ENCODE assay signal across 23 mouse cellular contexts in genomic region chr5:100622509-100623163, GRCm38 (mm10). TPM values are rescaled to one million over a fixed set of nuclear protein-coding genes. Genes with fewer than 3 reads are reported as not detected.
A peak's percentile ranks its signal among the peaks of the same experiment; 100 is the strongest.
DNase-seq lines count a peak whose midpoint lies in the region; ATAC-seq and TF ChIP-seq lines count a peak whose summit lies in the region.
"Had no signal": no experiment of that assay in that cellular context is flagged by ENCODE, and none has a peak within 500 bp of the region (broad histone marks: within the 10 kb centered on the region; RNA-seq: fewer than 3 reads in every experiment).

No protein-coding gene starts in this region.

- in situ Hi-C loops in CH12.LX (cut with MboI; ENCODE audit: low pct_ligation_motif_present, low pct_unique_long_range_greater_than_20kb, low sequenced_read_pairs), result no loop called here

- H3K27me3 ChIP-seq in intestine, postnatal 0 days (replicated peaks; ENCODE audit: control insufficient read depth, insufficient read depth, low read length), result no peaks in the 10 kb centered on the region
- no peaks in the 10 kb centered on the region for H3K27me3 ChIP-seq in intestine, embryonic 16.5 days (replicated peaks; ENCODE audit: control insufficient read depth, insufficient read depth, low read length)
- H3K27me3 ChIP-seq in CH12.LX (replicated peaks), result no peaks in the 10 kb centered on the region
- H3K27me3 ChIP-seq: embryonic facial prominence, embryonic 13.5 days; midbrain, embryonic 15.5 days; neural tube, embryonic 13.5 days had no signal

- H3K9me3 ChIP-seq in intestine, postnatal 0 days (ENCODE audit: control insufficient read depth), result no peaks in the 10 kb centered on the region
- H3K9me3 ChIP-seq in intestine, embryonic 16.5 days (ENCODE audit: control insufficient read depth, low read length), result no peaks in the 10 kb centered on the region
- no peaks in the 10 kb centered on the region for H3K9me3 ChIP-seq in CH12.LX (replicated peaks; ENCODE audit: low read length)
- H3K9me3 ChIP-seq: embryonic facial prominence, embryonic 13.5 days; heart, embryonic 12.5 days; liver, embryonic 13.5 days; midbrain, embryonic 15.5 days; neural tube, embryonic 13.5 days had no signal

- H3K4me1 ChIP-seq in intestine, postnatal 0 days (replicated peaks; ENCODE audit: control insufficient read depth, insufficient read depth, low read length), result peaks cover 19% of the 10 kb centered on the region
- peaks cover 18% of the 10 kb centered on the region; the same call in 1 of the 2 replicates for H3K4me1 ChIP-seq in intestine, embryonic 16.5 days (ENCODE audit: control insufficient read depth, insufficient read depth, low read length)
- peaks cover 30 to 56% of the 10 kb centered on the region in 2 experiments for H3K4me1 ChIP-seq in CH12.LX (ENCODE audit: control insufficient read depth in 1 of 2, insufficient read depth in 2 of 2)
- H3K4me1 ChIP-seq: embryonic facial prominence, embryonic 13.5 days; heart, embryonic 12.5 days; midbrain, embryonic 15.5 days; neural tube, embryonic 13.5 days had no signal

- no peak for TF ChIP-seq RAD21 in CH12.LX (IDR thresholded peaks at IDR 0.05; ENCODE audit: low read depth, low read length)

- H3K9ac ChIP-seq in intestine, postnatal 0 days (ENCODE audit: low read depth, low read length), result no peak overlapping the region
- H3K9ac ChIP-seq in intestine, embryonic 16.5 days (ENCODE audit: low read depth, low read length), result no peak overlapping the region
- H3K9ac ChIP-seq in CH12.LX (ENCODE audit: insufficient read depth, low read depth), result peak overlapping the region; percentile 28; the same call in 1 of the 2 replicates
- H3K9ac ChIP-seq: embryonic facial prominence, embryonic 13.5 days; heart, embryonic 12.5 days; hindbrain, embryonic 14.5 days; liver, embryonic 13.5 days; midbrain, embryonic 15.5 days; neural tube, embryonic 13.5 days had no signal

- TF ChIP-seq POLR2A in CH12.LX (IDR thresholded peaks at IDR 0.05; ENCODE audit: low read depth, low read length), result no peak

- TF ChIP-seq CTCF in intestine, postnatal 0 days (IDR thresholded peaks at IDR 0.05; ENCODE audit: low read depth), result no peak
- no peak for TF ChIP-seq CTCF in CH12.LX (conservative IDR thresholded peaks at IDR 0.05 in 1 of 2, IDR thresholded peaks at IDR 0.05 in 1 of 2; ENCODE audit: low read depth in 2 of 2, low read length in 2 of 2)

- dilution Hi-C loops in CH12.LX (cut with MboI; ENCODE audit: extremely low pct_ligation_motif_present, extremely low pct_unique_long_range_greater_than_20kb, low sequenced_read_pairs), result no loop called here

- DNase-seq in 3134 (ENCODE audit: extremely low read depth, insufficient read length, low spot score) (peak; percentile 70), CH12.LX (ENCODE audit: extremely low read depth) (no peak)
- peak; percentile 32 for DNase-seq in fibroblast of lung, adult 2 months (ENCODE audit: low read depth)
- no peak for DNase-seq in adrenal gland, postnatal 10 days
- no peak for DNase-seq in adrenal gland, adult 18-20 months (ENCODE audit: low spot score in 2 of 2)
- DNase-seq: adrenal gland, adult 8-10 months; B cell, adult 2 months; cerebellum, adult 2 months; cerebellum, postnatal 25 days; kidney, postnatal 4 days; layer of hippocampus, adult 9-11 months; liver, embryonic 13.5 days; lung, adult 2 months; thymus, adult 2 months had no signal

- no peaks in the 10 kb centered on the region for H3K36me3 ChIP-seq in intestine, postnatal 0 days (ENCODE audit: control insufficient read depth, insufficient read depth)
- H3K36me3 ChIP-seq in intestine, embryonic 16.5 days (ENCODE audit: control insufficient read depth, insufficient read depth, low read length), result no peaks in the 10 kb centered on the region
- H3K36me3 ChIP-seq in CH12.LX (replicated peaks in 1 of 2; ENCODE audit: control insufficient read depth in 1 of 2, insufficient read depth in 1 of 2, low read length in 1 of 2), result no peaks in the 10 kb centered on the region
- H3K36me3 ChIP-seq: embryonic facial prominence, embryonic 13.5 days; heart, embryonic 12.5 days; liver, embryonic 13.5 days; midbrain, embryonic 15.5 days; neural tube, embryonic 13.5 days had no signal

- WGBS in intestine, postnatal 0 days, result 70% methylated on average over 12 of the region's 12 CpGs
- 79% methylated on average over 12 of the region's 12 CpGs for WGBS in intestine, embryonic 16.5 days

- H3K27ac ChIP-seq in intestine, postnatal 0 days (ENCODE audit: low read depth, low read length), result no peak overlapping the region
- H3K27ac ChIP-seq in intestine, embryonic 16.5 days (ENCODE audit: low read length), result no peak overlapping the region
- peak overlapping the region; percentile 97 for H3K27ac ChIP-seq in CH12.LX (ENCODE audit: insufficient read depth, low read depth)
- H3K27ac ChIP-seq: embryonic facial prominence, embryonic 13.5 days; hindbrain, embryonic 14.5 days; liver, embryonic 13.5 days; midbrain, embryonic 15.5 days; neural tube, embryonic 13.5 days had no signal

- peak; percentile 40 for ATAC-seq in intestine, postnatal 0 days
- no peak for ATAC-seq in intestine, embryonic 16.5 days
- ATAC-seq: forebrain, embryonic 14.5 days; midbrain, embryonic 15.5 days had no signal

- no peak overlapping the region for H3K4me2 ChIP-seq in intestine, postnatal 0 days (replicated peaks; ENCODE audit: low read depth)
- H3K4me2 ChIP-seq in intestine, embryonic 16.5 days (ENCODE audit: low read depth, low read length), result no peak overlapping the region
- peak overlapping the region; percentile 75 for H3K4me2 ChIP-seq in CH12.LX (ENCODE audit: insufficient read depth, low read depth, poor library complexity, severe bottlenecking)
- H3K4me2 ChIP-seq: embryonic facial prominence, embryonic 13.5 days; heart, embryonic 12.5 days; hindbrain, embryonic 14.5 days; liver, embryonic 13.5 days; midbrain, embryonic 15.5 days; neural tube, embryonic 13.5 days had no signal

- no peak overlapping the region for H3K4me3 ChIP-seq in intestine, postnatal 0 days (ENCODE audit: low read depth, low read length)
- no peak overlapping the region for H3K4me3 ChIP-seq in intestine, embryonic 16.5 days (ENCODE audit: low read length)
- peak overlapping the region in 2 of 3 experiments; percentile 12 to 23 for H3K4me3 ChIP-seq in CH12.LX (replicated peaks in 1 of 3; ENCODE audit: low read depth in 2 of 3, low read length in 2 of 3, poor library complexity in 1 of 3)
- H3K4me3 ChIP-seq: embryonic facial prominence, embryonic 13.5 days; heart, embryonic 12.5 days; liver, embryonic 13.5 days; midbrain, embryonic 15.5 days; neural tube, embryonic 13.5 days had no signal

- no peak for TF ChIP-seq EP300 in CH12.LX (IDR thresholded peaks at IDR 0.05; ENCODE audit: low read length)

- H3K79me2 ChIP-seq in CH12.LX (replicated peaks; ENCODE audit: control insufficient read depth, extremely low read depth, insufficient read depth, poor library complexity, severe bottlenecking), result no peaks in the 10 kb centered on the region

TF ChIP-seq in CH12.LX, 34 proteins besides CTCF, POLR2A, EP300 and RAD21:
- peak; percentile 84 for TF ChIP-seq BHLHE40 (IDR thresholded peaks at IDR 0.05; ENCODE audit: low read depth, low read length)
- TF ChIP-seq SMC3 (IDR thresholded peaks at IDR 0.05; ENCODE audit: low read depth, low read length), result no peak
- TF ChIP-seq JUND (conservative IDR thresholded peaks at IDR 0.05; ENCODE audit: low read depth, low read length), result peak; percentile 50; the same call in 1 of the 2 replicates
- peak; percentile 31; the same call in 1 of the 2 replicates for TF ChIP-seq JUN (IDR thresholded peaks at IDR 0.05; ENCODE audit: insufficient read depth, low read depth, low read length)
- no peak for TF ChIP-seq ETS1 (conservative IDR thresholded peaks at IDR 0.05; ENCODE audit: low read depth, low read length)

RNA-seq across cellular contexts. Expression of gene Plac8, which starts 50.6 kb away (rescaled TPM):
- 1,517 and 1,527 TPM in 2 replicates for polyA plus RNA-seq in intestine, postnatal 0 days (2015; fragmentation: Nextera tagmentation; extraction: Ambion mirVana)
- 438 and 445 TPM in 2 replicates for polyA plus RNA-seq in intestine, embryonic 16.5 days (2015; fragmentation: Nextera tagmentation; extraction: Ambion mirVana)
- total RNA-seq in CH12.LX (2012; rRNA removed) (64.3 and 99.9 TPM in 2 replicates), CH12.LX (2014; rRNA removed) (235 and 258 TPM in 2 replicates)
- polyA plus RNA-seq in CH12.LX (2012; ENCODE audit: insufficient read length, low read depth), result 151 and 161 TPM in 2 replicates
- 10 to 100 TPM; 11.4 to 12.4 TPM for total RNA-seq in adrenal gland, postnatal 10 days (2021)
- 1 to 10 TPM; 6.5 to 7.1 TPM for total RNA-seq in adrenal gland, adult 18-20 months (2021)
- total RNA-seq: left cerebral cortex, postnatal 36 days had no signal

RNA-seq across cellular contexts. Expression of gene Coq2, which starts 52.3 kb away (rescaled TPM):
- polyA plus RNA-seq in intestine, postnatal 0 days (2015; fragmentation: Nextera tagmentation; extraction: Ambion mirVana), result 30.8 and 32.4 TPM in 2 replicates
- 59.3 and 60.2 TPM in 2 replicates for polyA plus RNA-seq in intestine, embryonic 16.5 days (2015; fragmentation: Nextera tagmentation; extraction: Ambion mirVana)
- total RNA-seq in CH12.LX (2012; rRNA removed), result 49.1 and 53.9 TPM in 2 replicates
- total RNA-seq in CH12.LX (2014; rRNA removed), result 50.1 and 51.0 TPM in 2 replicates
- 50.9 and 56.5 TPM in 2 replicates for polyA plus RNA-seq in CH12.LX (2012; ENCODE audit: insufficient read length, low read depth)
- 10 to 100 TPM; 55.3 to 66.0 TPM for total RNA-seq in adrenal gland, postnatal 10 days (2021)
- 10 to 100 TPM; 69.5 to 71.5 TPM for total RNA-seq in adrenal gland, adult 18-20 months (2021)

Comparison
In these comparisons a context has a peak if more than half of its experiments do, and no peak if none do; other contexts are left out.
1. H3K4me3 ChIP-seq: peak in CH12.LX (2 of 3); none in intestine, postnatal 0 days (single experiment) and intestine, embryonic 16.5 days (single experiment).
2. DNase-seq: peak in 3134 (single experiment) and fibroblast of lung, adult 2 months (single experiment); none in CH12.LX (single experiment), adrenal gland, postnatal 10 days (single experiment) and adrenal gland, adult 18-20 months (0 of 2).
3. RNA of gene Plac8, which starts 50.6 kb away (total RNA-seq): 64.3 to 258 TPM in CH12.LX; 11.4 to 12.4 TPM in adrenal gland, postnatal 10 days and 6.5 to 7.1 TPM in adrenal gland, adult 18-20 months; every median in the first group is over 4 times any median in the second.